Mouse (Mus musculus) limb, embryonic 11.5 days (tissue): Measurements from ENCODE around the gene Col9a2. TPM values are rescaled to one million over a fixed set of nuclear protein-coding genes. Genes with fewer than 3 reads are reported as not detected.
"Not testable (repeated sequence)": the region's sequence is repeated elsewhere in the genome, so short reads cannot be mapped to it uniquely, and the experiment has no call there.

ENCODE experiments used
- ATAC-seq: fragments of 200-750 bp; cut with Nextera tagmentation; 2 replicates; pipeline ENCODE4 v1.8.0; 2017; ENCODE audit warnings: low read depth; ENCODE audit not compliant: insufficient number of reproducible peaks, low FRiP score, low TSS enrichment
- DNase-seq: peaks from one replicate; pipeline ENCODE4 v3.0.0-alpha.2; 2015; ENCODE audit warnings: low spot score
- H3K27ac ChIP-seq: fragments of 300-500 bp; sonication (generic); replicated peaks from 2 replicates; pipeline ENCODE4 v1.5.1; 2014; ENCODE audit warnings: low read depth, mild to moderate bottlenecking, low read length
- H3K27me3 ChIP-seq: fragments of 300-500 bp; sonication (generic); 2 replicates; pipeline ENCODE4 v1.6.1; 2014; ENCODE audit warnings: mild to moderate bottlenecking, low read length, mixed read lengths; ENCODE audit not compliant: control insufficient read depth, insufficient read depth
- H3K36me3 ChIP-seq: fragments of 300-500 bp; sonication (generic); 2 replicates; pipeline ENCODE4 v1.6.1; 2014; ENCODE audit warnings: mild to moderate bottlenecking, low read length, moderate library complexity, mixed read lengths; ENCODE audit not compliant: control insufficient read depth, insufficient read depth
- H3K4me1 ChIP-seq: fragments of 300-500 bp; sonication (generic); 2 replicates; pipeline ENCODE4 v1.6.1; 2014; ENCODE audit warnings: low read length, mixed read lengths; ENCODE audit not compliant: control insufficient read depth, insufficient read depth
- H3K4me2 ChIP-seq: fragments of 300-500 bp; sonication (generic); 2 replicates; pipeline ENCODE4 v1.6.1; 2014; ENCODE audit warnings: low read depth, mild to moderate bottlenecking, moderate library complexity; ENCODE audit not compliant: severe bottlenecking
- H3K4me3 ChIP-seq: fragments of 300-500 bp; sonication (generic); 2 replicates; pipeline ENCODE4 v1.5.1; 2014; ENCODE audit warnings: low read depth, low read length
- H3K9ac ChIP-seq: fragments of 300-500 bp; sonication (generic); 2 replicates; pipeline ENCODE4 v1.6.1; 2014; ENCODE audit warnings: mild to moderate bottlenecking, low read length
- H3K9me3 ChIP-seq: fragments of 300-500 bp; sonication (generic); 2 replicates; pipeline ENCODE4 v1.6.1; 2016; ENCODE audit warnings: low read length; ENCODE audit not compliant: control insufficient read depth
- WGBS: fragments of 180-500 bp; shearing (Covaris S2); extraction: QIAGEN DNeasy Blood & Tissue Kit; methylation state at CpG from one replicate; pipeline ENCODE4 v1.1.7; 2014; 5-methylcytosine and 5-hydroxymethylcytosine counted together
- polyA plus RNA-seq: library from polyadenylated mRNA; unstranded; fragments of >200 nt; fragmentation: Nextera tagmentation; extraction: Ambion mirVana; gene quantifications from 2 replicates; pipeline ENCODE4 v1.2.1, GENCODE M21; 2014

Gene Col9a2
- polyA plus RNA-seq, 1 experiment from 2014 or later, result 20.0 TPM

DNA sequence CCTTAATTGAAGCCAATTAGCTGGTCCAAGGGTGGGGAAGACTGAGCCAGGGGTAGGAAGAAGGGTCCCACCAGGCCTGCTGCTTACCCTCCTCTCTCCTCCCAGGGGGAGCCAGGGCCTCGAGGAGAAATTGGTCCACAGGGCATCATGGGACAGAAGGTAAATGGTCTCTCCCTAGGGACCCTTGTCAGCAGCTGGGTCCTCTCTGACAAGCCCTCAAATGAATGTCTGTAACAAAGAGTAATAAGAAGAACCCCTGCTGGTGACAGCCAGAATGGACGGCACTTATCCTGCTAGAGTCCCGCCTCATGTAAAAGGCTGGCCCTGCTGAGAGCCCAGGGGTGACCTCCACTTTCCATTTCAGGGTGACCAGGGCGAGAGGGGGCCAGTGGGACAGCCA is 12.7 kb downstream of the Col9a2 start:
- 27% methylated on average over 4 of the region's 4 CpGs for WGBS
- Histone ChIP-seq H3K36me3 (no peaks in the 10 kb centered on the region), H3K4me3 (no peak overlapping the region), H3K4me1 (0 out of 2 replicates have a peak, but pooled peaks cover 3% of the 10 kb centered on the region), H3K9me3 (no peaks in the 10 kb centered on the region), H3K27me3 (peaks cover 6% of the 10 kb centered on the region; the same call in 1 of the 2 replicates), H3K4me2 (no peak overlapping the region), H3K27ac (no peak overlapping the region), H3K9ac (no peak overlapping the region)
- DNase-seq (no peak), ATAC-seq (no peak)

DNA sequence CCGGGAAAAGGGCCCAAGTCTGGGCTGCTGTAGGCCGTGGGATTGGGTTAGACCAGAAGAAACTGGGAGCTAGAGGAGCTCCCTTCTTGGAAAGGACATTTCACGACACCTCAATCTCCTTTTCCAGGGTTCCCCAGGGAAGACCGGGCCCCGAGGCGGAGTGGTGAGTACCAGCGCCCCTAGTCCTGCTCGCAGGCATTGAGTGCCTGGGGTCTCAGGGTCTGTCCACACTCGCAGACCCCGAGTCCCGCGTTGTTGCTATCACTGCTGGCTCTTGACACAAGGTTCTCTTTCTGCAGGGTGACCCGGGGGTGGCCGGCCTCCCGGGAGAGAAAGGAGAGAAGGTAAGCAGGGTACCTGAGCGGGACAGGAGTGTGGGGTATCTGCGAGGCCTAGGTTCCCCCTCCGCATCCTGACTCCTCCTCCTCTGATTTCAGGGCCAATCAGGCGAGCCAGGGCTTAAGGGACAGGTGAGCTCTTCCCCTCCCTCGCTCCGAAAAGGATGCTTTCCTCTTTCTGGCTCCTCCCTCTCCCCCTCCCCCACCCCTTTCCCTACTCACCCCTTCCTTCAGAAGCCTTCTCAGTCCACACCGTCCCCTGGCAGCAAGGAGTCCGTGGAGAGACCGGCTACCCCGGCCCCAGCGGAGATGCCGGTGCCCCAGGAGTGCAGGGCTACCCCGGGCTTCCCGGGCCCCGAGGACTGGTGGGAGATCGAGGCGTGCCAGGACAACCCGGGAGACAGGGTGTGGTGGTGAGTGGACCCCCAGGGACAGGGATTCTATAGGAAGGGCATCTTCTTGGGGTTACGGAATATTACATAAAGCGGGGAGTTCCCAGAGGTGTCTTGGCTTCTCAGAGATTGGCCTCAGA is 13.5 kb downstream of the Col9a2 start:
- Histone ChIP-seq H3K36me3 (no peaks in the 10 kb centered on the region), H3K4me1 (0 out of 2 replicates have a peak, but pooled peaks cover 3% of the 10 kb centered on the region), H3K4me3 (peak overlapping the region; percentile 16; the same call in 1 of the 2 replicates), H3K27me3 (peaks cover 6% of the 10 kb centered on the region; the same call in 1 of the 2 replicates), H3K4me2 (peak overlapping the region; percentile 27), H3K9me3 (no peaks in the 10 kb centered on the region), H3K9ac (peak overlapping the region; percentile 27; the same call in 1 of the 2 replicates), H3K27ac (no peak overlapping the region)
- DNase-seq (peak; percentile 26), ATAC-seq (peak; percentile 14; the same call in 1 of the 2 replicates)
- 10% methylated on average over 34 of the region's 35 CpGs for WGBS

DNA sequence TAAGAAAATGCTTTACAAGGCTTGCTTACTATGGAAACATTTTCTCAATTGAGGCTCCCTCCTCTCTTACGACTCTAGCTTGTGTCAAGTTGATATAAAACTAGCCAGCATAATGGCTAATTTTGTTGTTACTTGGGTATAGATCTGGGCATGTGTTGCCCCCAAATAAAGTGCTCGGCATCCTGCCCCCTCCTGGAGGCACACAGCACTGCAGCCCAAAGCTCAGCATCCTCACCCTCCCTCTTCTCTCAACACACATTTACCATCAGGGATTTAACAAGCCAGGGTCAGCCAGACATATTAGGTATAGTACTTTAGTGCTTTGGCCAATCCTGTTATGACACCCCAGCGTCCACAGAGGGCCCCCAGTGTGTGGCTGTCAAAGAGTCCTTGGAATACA is 17.2 kb downstream of the Col9a2 start:
- Histone ChIP-seq H3K27me3 (peaks cover 6% of the 10 kb centered on the region; the same call in 1 of the 2 replicates), H3K27ac (no peak overlapping the region), H3K9me3 (no peaks in the 10 kb centered on the region), H3K4me2 (no peak overlapping the region), H3K9ac (no peak overlapping the region), H3K4me3 (no peak overlapping the region), H3K36me3 (no peaks in the 10 kb centered on the region), H3K4me1 (0 out of 2 replicates have a peak, but pooled peaks cover 3% of the 10 kb centered on the region)
- ATAC-seq, result no peak
- WGBS, result 46% methylated on average over 3 of the region's 3 CpGs
- DNase-seq, result no peak

DNA sequence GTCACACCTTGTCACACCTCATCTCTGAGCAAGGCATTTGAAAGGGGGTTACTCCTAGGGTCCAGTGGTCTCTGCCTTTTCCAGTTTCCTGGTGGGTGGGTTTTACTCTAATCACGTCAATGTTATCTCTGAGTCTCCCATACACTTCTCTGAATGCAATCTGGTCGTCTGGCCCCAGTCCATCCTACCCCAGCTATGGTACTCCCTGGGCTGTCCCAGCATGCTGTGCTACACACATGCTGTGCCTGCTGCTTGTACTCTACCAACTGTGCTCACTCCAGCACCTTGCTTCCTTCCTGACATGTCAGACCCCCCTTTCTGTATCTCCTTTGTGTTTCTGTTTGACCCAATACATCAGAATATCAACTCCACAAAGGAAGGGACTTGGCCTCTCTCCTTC is 17.8 kb downstream of the Col9a2 start:
- no peaks in the 10 kb centered on the region for H3K9me3 ChIP-seq
- ATAC-seq (no peak), DNase-seq (no peak)
- H3K9ac ChIP-seq, result no peak overlapping the region
- H3K27ac ChIP-seq, result no peak overlapping the region
- 67% methylated on average over 2 of the region's 2 CpGs for WGBS
- no peaks in the 10 kb centered on the region for H3K36me3 ChIP-seq
- H3K4me3 ChIP-seq, result no peak overlapping the region
- peaks cover 6% of the 10 kb centered on the region; the same call in 1 of the 2 replicates for H3K27me3 ChIP-seq
- H3K4me1 ChIP-seq, result 0 out of 2 replicates have a peak, but pooled peaks cover 3% of the 10 kb centered on the region
- no peak overlapping the region for H3K4me2 ChIP-seq

DNA sequence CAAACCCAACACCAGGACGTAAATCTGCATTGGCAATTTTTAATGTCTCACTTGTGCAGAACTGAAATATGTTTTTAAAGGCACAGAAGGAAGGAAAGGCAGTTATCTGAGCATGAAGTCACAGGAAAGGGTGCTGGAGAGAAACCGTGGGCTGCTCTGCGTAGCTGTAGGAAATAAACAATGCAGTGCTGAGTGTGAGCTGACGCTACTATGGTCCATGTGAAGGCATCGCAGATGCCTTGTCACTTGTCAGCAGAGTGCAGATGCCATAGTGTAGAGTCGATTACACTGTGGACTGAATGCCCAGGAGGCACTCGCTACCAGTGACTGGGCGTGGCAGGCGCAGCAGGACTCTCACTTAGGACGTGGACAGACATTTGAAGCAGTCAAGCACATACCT is 20.0 kb downstream of the Col9a2 start:
- H3K4me1 ChIP-seq, H3K27me3 ChIP-seq, H3K9ac ChIP-seq, H3K27ac ChIP-seq, DNase-seq, ATAC-seq, H3K4me3 ChIP-seq, H3K9me3 ChIP-seq, H3K4me2 ChIP-seq, H3K36me3 ChIP-seq: not testable (repeated sequence)
- WGBS, result 90% methylated on average over 9 of the region's 10 CpGs

DNA sequence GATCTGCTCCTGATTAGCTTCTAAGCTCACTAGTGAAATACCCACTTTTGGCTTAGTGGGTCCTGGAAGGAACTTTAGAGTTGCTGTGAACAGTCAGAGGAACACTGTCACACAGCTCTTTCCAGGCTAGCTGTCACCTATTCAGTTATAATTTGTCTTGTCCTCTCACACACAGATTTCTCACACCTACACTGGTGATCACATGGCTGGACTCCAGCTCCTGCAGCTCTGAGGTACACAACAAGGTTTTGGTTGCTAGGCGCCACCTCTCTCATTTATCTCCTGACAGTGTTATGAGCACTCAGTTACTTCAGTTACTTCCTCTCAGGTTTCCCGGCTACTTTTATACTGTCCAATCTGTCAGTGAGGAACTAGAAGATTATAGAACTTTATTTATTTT is 26.2 kb downstream of the Col9a2 start:
- no peak overlapping the region for H3K27ac ChIP-seq
- WGBS, result 87% methylated on average over 2 of the region's 2 CpGs

DNA sequence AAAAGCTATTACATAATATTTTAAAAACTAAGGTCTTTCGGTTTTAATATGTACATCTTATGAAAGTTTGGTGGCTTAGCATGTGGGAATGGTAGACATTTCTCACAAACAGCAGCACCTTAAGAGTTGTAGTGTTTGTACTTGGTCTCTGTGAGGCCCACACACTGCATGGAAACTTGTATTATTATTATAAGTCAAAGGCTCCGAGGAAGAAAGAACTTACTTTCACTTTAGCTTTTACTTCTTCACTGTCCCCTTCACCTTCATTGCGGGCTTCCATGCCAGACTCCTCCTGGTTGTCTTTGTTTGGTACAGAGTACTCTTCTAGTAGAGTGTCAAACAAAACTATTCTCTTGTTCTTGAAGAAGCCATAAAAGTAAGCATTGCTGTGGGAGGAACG is 35.1 kb downstream of the Col9a2 start:
- Histone ChIP-seq H3K27me3 (no peaks in the 10 kb centered on the region), H3K36me3 (peaks cover 7% of the 10 kb centered on the region; the same call in 1 of the 2 replicates), H3K4me1 (no peaks in the 10 kb centered on the region), H3K4me2 (no peak overlapping the region), H3K9ac (no peak overlapping the region), H3K9me3 (no peaks in the 10 kb centered on the region), H3K4me3 (no peak overlapping the region), H3K27ac (no peak overlapping the region)
- DNase-seq, result no peak
- ATAC-seq, result no peak
- WGBS, result 91% methylated on average over 4 of the region's 4 CpGs

More for the DNA sequence above, 26.2 kb downstream of the Col9a2 start:
- no peaks in the 10 kb centered on the region for H3K4me1 ChIP-seq
- no peak overlapping the region for H3K9ac ChIP-seq
- H3K4me3 ChIP-seq, result no peak overlapping the region
- H3K4me2 ChIP-seq, result no peak overlapping the region
- ATAC-seq (no peak), DNase-seq (no peak)
- no peaks in the 10 kb centered on the region for H3K27me3 ChIP-seq
- H3K36me3 ChIP-seq, result no peaks in the 10 kb centered on the region; the same call in 1 of the 2 replicates
- H3K9me3 ChIP-seq, result no peaks in the 10 kb centered on the region

DNA sequence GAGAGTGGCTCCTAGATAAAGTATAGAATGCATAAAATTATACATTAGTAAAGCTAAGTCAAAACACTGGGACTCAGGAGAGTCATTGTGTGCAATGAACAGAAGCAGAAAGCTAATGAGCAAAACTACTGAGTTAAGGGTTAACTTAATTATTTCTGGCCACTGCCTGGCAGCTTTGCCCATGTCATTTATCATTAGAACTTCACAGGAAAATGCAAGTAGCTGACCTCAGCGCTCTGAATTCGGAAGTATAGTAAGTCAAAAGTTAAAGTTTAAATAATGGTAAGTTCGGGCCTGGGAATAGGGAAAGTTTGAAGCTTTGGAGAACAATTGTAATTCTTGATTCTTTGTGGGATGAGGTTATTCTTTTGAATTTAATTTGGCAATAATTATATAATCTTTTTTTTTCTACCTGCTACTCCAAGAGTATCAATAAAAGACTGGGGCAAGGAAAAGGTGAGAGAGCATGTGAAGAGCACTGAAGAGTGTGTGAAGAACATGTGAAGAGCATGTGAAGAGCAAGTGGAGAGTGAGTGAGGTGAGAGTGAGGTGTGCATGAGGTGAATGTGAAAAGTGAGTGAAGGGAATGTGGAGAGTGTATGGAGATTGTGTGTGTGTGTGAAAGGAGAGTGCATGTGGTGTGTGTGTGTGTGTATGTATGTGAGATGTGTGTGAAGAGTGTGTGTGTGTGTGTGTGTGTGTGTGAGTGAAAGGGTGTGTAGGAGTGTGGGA is 38.9 kb downstream of the Col9a2 start:
- WGBS, result 82% methylated on average over 3 of the region's 3 CpGs
- ATAC-seq (no peak), DNase-seq (no peak)
- H3K4me3 ChIP-seq, result no peak overlapping the region
- H3K4me1 ChIP-seq, result no peaks in the 10 kb centered on the region
- H3K27me3 ChIP-seq, result no peaks in the 10 kb centered on the region
- no peak overlapping the region for H3K4me2 ChIP-seq
- H3K36me3 ChIP-seq, result peaks cover 10% of the 10 kb centered on the region; the same call in 1 of the 2 replicates
- H3K27ac ChIP-seq, result no peak overlapping the region
- no peaks in the 10 kb centered on the region for H3K9me3 ChIP-seq
- H3K9ac ChIP-seq, result no peak overlapping the region
